Mouse (Mus musculus) myocyte (in vitro differentiated cells): Measurements from ENCODE around the gene Cbfa2t3.

ENCODE experiments used
- MAX ChIP-seq: IDR thresholded peaks from one replicate; pipeline ENCODE4 v1.6.1; 2011; ENCODE audit warnings: low read depth, mild to moderate bottlenecking, control low read depth
- MYOG ChIP-seq, 3 experiments: IDR thresholded peaks; one replicate each; pipeline ENCODE4 v1.6.1; 2011; ENCODE audit warnings: control low read depth in 2 of 3, low read depth in 2 of 3, mild to moderate bottlenecking in 2 of 3; ENCODE audit not compliant: insufficient read length in 2 of 3, control insufficient read depth in 1 of 3, insufficient read depth in 1 of 3
- POLR2A ChIP-seq: IDR thresholded peaks from one replicate; pipeline ENCODE4 v1.6.1; 2011; ENCODE audit warnings: low read depth, mild to moderate bottlenecking, control low read depth, moderate library complexity; ENCODE audit not compliant: insufficient read length
- TCF12 ChIP-seq: IDR thresholded peaks from one replicate; pipeline ENCODE4 v1.6.1; 2011; ENCODE audit warnings: mild to moderate bottlenecking, control low read depth; ENCODE audit not compliant: poor library complexity, insufficient read depth, severe bottlenecking

DNA sequence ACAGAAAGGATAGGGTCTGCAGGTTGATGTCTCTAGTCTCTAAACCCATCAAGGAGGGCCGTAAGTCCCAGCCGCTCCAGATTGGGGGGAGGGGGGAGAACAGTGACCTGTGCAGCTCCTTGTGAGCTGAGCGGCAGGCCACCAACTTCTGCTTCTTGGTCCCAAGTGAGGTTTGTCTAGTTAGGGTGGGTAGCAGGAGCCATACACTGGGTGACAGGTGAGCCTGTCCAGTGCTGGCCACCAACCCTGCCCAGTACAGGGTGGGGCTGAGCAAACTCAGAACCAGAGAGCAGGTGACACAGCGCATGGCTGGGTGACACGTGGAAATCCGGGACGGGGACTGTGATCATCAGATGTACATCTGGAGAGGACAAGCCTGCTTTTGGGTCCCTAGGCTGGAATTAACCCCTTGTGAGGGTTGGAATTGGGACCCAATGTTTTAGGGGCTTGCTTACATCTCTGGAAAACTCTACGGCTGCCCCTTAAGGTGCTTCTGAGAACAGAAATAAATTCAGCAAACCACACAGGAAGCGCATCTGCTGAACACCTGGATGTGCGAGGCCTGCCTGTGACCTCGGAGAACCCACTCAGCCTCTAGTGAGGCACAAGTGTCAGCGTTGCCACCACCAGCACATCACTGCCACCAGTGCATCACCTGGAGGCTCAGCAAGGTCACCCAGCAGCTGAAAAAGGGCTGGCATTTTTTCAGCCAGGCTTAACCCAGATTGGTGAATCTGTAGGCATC lies 2.7 kb upstream of the Cbfa2t3 start:
- TF ChIP-seq MAX (no peak), TCF12 (no peak), POLR2A (no peak), MYOG (IDR thresholded peaks at IDR 0.05; ENCODE audit: control insufficient read depth in 1 of 3, insufficient read depth in 1 of 3, insufficient read length in 2 of 3, low read depth in 2 of 3) (no peak)
